Mouse (Mus musculus): ENCODE measurements around the gene Tysnd1. TPM values are rescaled to one million over a fixed set of nuclear protein-coding genes. Genes with fewer than 3 reads are reported as not detected.

Tysnd1 gene
- polyA plus RNA-seq (2015; fragmentation: Nextera tagmentation; extraction: Ambion mirVana), result 38.3 and 40.0 TPM in 2 replicates

- Histone ChIP-seq H3K4me1 (peaks cover 17% of the 10 kb centered on the region), H3K9me3 (replicated peaks) (no peaks in the 10 kb centered on the region), H3K9ac (peak within 1 kb of the TSS; percentile 73), H3K27me3 (no peaks in the 10 kb centered on the region), H3K36me3 (peaks cover 47% of the 10 kb centered on the region), H3K4me2 (replicated peaks) (peak within 1 kb of the TSS; percentile 99), H3K27ac (replicated peaks) (peak within 1 kb of the TSS; percentile 74), H3K4me3 (replicated peaks) (peak within 1 kb of the TSS; percentile 98)
- under 1% methylated on average over 42 of the region's 42 CpGs for WGBS
- ATAC-seq (ENCODE audit: insufficient number of reproducible peaks, low FRiP score, low TSS enrichment, low read depth), result peak; percentile 95
Measured at GRCm38 (mm10) chr10:61694870-61695670, at the start of gene Tysnd1. TSS of gene Tysnd1 (plus strand) at chr10:61695514.

GRCm38 (mm10) chr10:61646557-61646956 is 48.8 kb upstream of the Tysnd1 start:
- Histone ChIP-seq H3K4me3 (replicated peaks) (no peak overlapping the region), H3K27ac (replicated peaks) (no peak overlapping the region), H3K4me2 (replicated peaks) (no peak overlapping the region), H3K27me3 (no peaks in the 10 kb centered on the region), H3K36me3 (no peaks in the 10 kb centered on the region), H3K4me1 (peaks cover 13% of the 10 kb centered on the region), H3K9me3 (replicated peaks) (no peaks in the 10 kb centered on the region), H3K9ac (no peak overlapping the region)
- WGBS, result 79% methylated on average over 7 of the region's 7 CpGs
- ATAC-seq (ENCODE audit: insufficient number of reproducible peaks, low FRiP score, low TSS enrichment, low read depth), result no peak

- Histone ChIP-seq H3K27ac (replicated peaks) (peak within 1 kb of the TSS; percentile 83), H3K4me1 (peaks cover 13% of the 10 kb centered on the region), H3K4me3 (replicated peaks) (peak within 1 kb of the TSS; percentile 87), H3K27me3 (no peaks in the 10 kb centered on the region), H3K9me3 (replicated peaks) (no peaks in the 10 kb centered on the region), H3K36me3 (0 out of 2 replicates have a peak, but pooled peaks cover 7% of the 10 kb centered on the region), H3K9ac (peak within 1 kb of the TSS; percentile 69), H3K4me2 (replicated peaks) (peak within 1 kb of the TSS; percentile 86)
- ATAC-seq (ENCODE audit: insufficient number of reproducible peaks, low FRiP score, low TSS enrichment, low read depth), result peak; percentile 93
- WGBS, result 2% methylated on average over 38 of the region's 50 CpGs
Measured at GRCm38 (mm10) chr10:61647790-61648736, 47.3 kb upstream of the Tysnd1 start, which contains the start of gene Ppa1. TSS of gene Ppa1 (plus strand) at chr10:61648552.

GRCm38 (mm10) chr10:61648737-61649645 is 46.3 kb upstream of the Tysnd1 start:
- 2% methylated on average over 49 of the region's 49 CpGs for WGBS
- ATAC-seq (ENCODE audit: insufficient number of reproducible peaks, low FRiP score, low TSS enrichment, low read depth), result peak; percentile 59; the same call in 1 of the 2 replicates

GRCm38 (mm10) chr10:61654105-61654504 is 41.2 kb upstream of the Tysnd1 start:
- Histone ChIP-seq H3K4me1 (peaks cover 5% of the 10 kb centered on the region), H3K27me3 (no peaks in the 10 kb centered on the region), H3K4me3 (replicated peaks) (no peak overlapping the region), H3K4me2 (replicated peaks) (no peak overlapping the region), H3K9ac (no peak overlapping the region), H3K27ac (replicated peaks) (no peak overlapping the region), H3K36me3 (0 out of 2 replicates have a peak, but pooled peaks cover 8% of the 10 kb centered on the region), H3K9me3 (replicated peaks) (no peaks in the 10 kb centered on the region)
- 88% methylated on average over 4 of the region's 4 CpGs for WGBS
- no peak for ATAC-seq (ENCODE audit: insufficient number of reproducible peaks, low FRiP score, low TSS enrichment, low read depth)

More at GRCm38 (mm10) chr10:61648737-61649645, 46.3 kb upstream of the Tysnd1 start:
- no peaks in the 10 kb centered on the region for H3K9me3 ChIP-seq (replicated peaks)
- peak overlapping the region; percentile 83 for H3K27ac ChIP-seq (replicated peaks)
- H3K4me1 ChIP-seq, result peaks cover 13% of the 10 kb centered on the region
- H3K4me3 ChIP-seq (replicated peaks), result peak overlapping the region; percentile 87
- H3K27me3 ChIP-seq, result no peaks in the 10 kb centered on the region
- peak overlapping the region; percentile 69 for H3K9ac ChIP-seq
- H3K4me2 ChIP-seq (replicated peaks), result peak overlapping the region; percentile 86
- 0 out of 2 replicates have a peak, but pooled peaks cover 8% of the 10 kb centered on the region for H3K36me3 ChIP-seq

GRCm38 (mm10) chr10:61654691-61655090 is 40.6 kb upstream of the Tysnd1 start:
- Histone ChIP-seq H3K4me1 (no peaks in the 10 kb centered on the region), H3K27ac (replicated peaks) (no peak overlapping the region), H3K4me2 (replicated peaks) (no peak overlapping the region), H3K9me3 (replicated peaks) (no peaks in the 10 kb centered on the region), H3K27me3 (no peaks in the 10 kb centered on the region), H3K36me3 (peaks cover 11% of the 10 kb centered on the region), H3K4me3 (replicated peaks) (no peak overlapping the region), H3K9ac (no peak overlapping the region)
- no peak for ATAC-seq (ENCODE audit: insufficient number of reproducible peaks, low FRiP score, low TSS enrichment, low read depth)
- WGBS, result 78% methylated on average over 7 of the region's 7 CpGs

GRCm38 (mm10) chr10:61655188-61655587 is 40.1 kb upstream of the Tysnd1 start:
- Histone ChIP-seq H3K9me3 (replicated peaks) (no peaks in the 10 kb centered on the region), H3K9ac (no peak overlapping the region), H3K4me3 (replicated peaks) (no peak overlapping the region), H3K27ac (replicated peaks) (no peak overlapping the region), H3K27me3 (no peaks in the 10 kb centered on the region), H3K4me2 (replicated peaks) (no peak overlapping the region), H3K4me1 (no peaks in the 10 kb centered on the region), H3K36me3 (peaks cover 16% of the 10 kb centered on the region)
- no peak for ATAC-seq (ENCODE audit: insufficient number of reproducible peaks, low FRiP score, low TSS enrichment, low read depth)
- WGBS, result 76% methylated on average over 3 of the region's 3 CpGs

- Histone ChIP-seq H3K36me3 (peaks cover 25% of the 10 kb centered on the region), H3K27me3 (no peaks in the 10 kb centered on the region), H3K9me3 (replicated peaks) (no peaks in the 10 kb centered on the region), H3K9ac (no peak overlapping the region), H3K4me2 (replicated peaks) (no peak overlapping the region), H3K4me3 (replicated peaks) (no peak overlapping the region), H3K4me1 (no peaks in the 10 kb centered on the region; the same call in 1 of the 2 replicates), H3K27ac (replicated peaks) (no peak overlapping the region)
- no peak for ATAC-seq (ENCODE audit: insufficient number of reproducible peaks, low FRiP score, low TSS enrichment, low read depth)
- WGBS, result 89% methylated on average over 18 of the region's 18 CpGs
Measured at GRCm38 (mm10) chr10:61656928-61657882, 38.1 kb upstream of the Tysnd1 start.

GRCm38 (mm10) chr10:61657985-61658384 is 37.3 kb upstream of the Tysnd1 start:
- 28% methylated on average over 4 of the region's 4 CpGs for WGBS
- H3K36me3 ChIP-seq, result peaks cover 25% of the 10 kb centered on the region

More at GRCm38 (mm10) chr10:61657985-61658384, 37.3 kb upstream of the Tysnd1 start:
- Histone ChIP-seq H3K9me3 (replicated peaks) (no peaks in the 10 kb centered on the region), H3K27ac (replicated peaks) (no peak overlapping the region), H3K27me3 (no peaks in the 10 kb centered on the region), H3K4me2 (replicated peaks) (no peak overlapping the region), H3K4me3 (replicated peaks) (no peak overlapping the region), H3K9ac (no peak overlapping the region), H3K4me1 (peaks cover 4% of the 10 kb centered on the region; the same call in 1 of the 2 replicates)
- ATAC-seq (ENCODE audit: insufficient number of reproducible peaks, low FRiP score, low TSS enrichment, low read depth), result no peak
